Mouse (Mus musculus) brown adipose tissue, adult 24 weeks (tissue): ENCODE results near the gene Gna15. TPM values are rescaled to one million over a fixed set of nuclear protein-coding genes. Genes with fewer than 3 reads are reported as not detected.

Experiments used
- H3K27ac ChIP-seq: fragments of 200-500 bp; replicated peaks from 2 replicates; pipeline ENCODE4 v1.5.1; 2012; ENCODE audit warnings: low read depth, mild to moderate bottlenecking, low read length
- H3K4me1 ChIP-seq: fragments of 200-500 bp; 2 replicates; pipeline ENCODE4 v1.6.1; 2012; ENCODE audit warnings: low read length, mixed read lengths; ENCODE audit not compliant: control insufficient read depth, insufficient read depth, insufficient read length
- H3K4me3 ChIP-seq: fragments of 200-500 bp; 2 replicates; pipeline ENCODE4 v1.5.1; 2012; ENCODE audit warnings: low read depth, mild to moderate bottlenecking, low read length, moderate library complexity; ENCODE audit not compliant: insufficient read depth
- polyA plus RNA-seq: library from polyadenylated mRNA; stranded (reverse); fragments of >200 nt; gene quantifications from 2 replicates; pipeline ENCODE4 v1.2.4, GENCODE M21; 2012; ENCODE audit not compliant: missing spikeins, insufficient read depth, insufficient read length

Gene Gna15
- polyA plus RNA-seq, 1 experiment: not detected

GRCm38 (mm10) chr10:81463531-81463930 lies 60.5 kb downstream of the Gna15 start:
- Histone ChIP-seq H3K27ac (no peak overlapping the region), H3K4me1 (no peaks in the 10 kb centered on the region; the same call in 1 of the 2 replicates), H3K4me3 (no peak overlapping the region)

GRCm38 (mm10) chr10:81462917-81463316 lies 61.1 kb downstream of the Gna15 start:
- Histone ChIP-seq H3K27ac (no peak overlapping the region), H3K4me1 (no peaks in the 10 kb centered on the region; the same call in 1 of the 2 replicates), H3K4me3 (no peak overlapping the region)

- Histone ChIP-seq H3K4me1 (no peaks in the 10 kb centered on the region; the same call in 1 of the 2 replicates), H3K27ac (no peak overlapping the region), H3K4me3 (no peak overlapping the region)
Observed at GRCm38 (mm10) chr10:81462415-81462804, 61.6 kb downstream of the Gna15 start.

- H3K4me3 ChIP-seq: no peak overlapping the region
- H3K4me1 ChIP-seq: no peaks in the 10 kb centered on the region; the same call in 1 of the 2 replicates
- no peak overlapping the region for H3K27ac ChIP-seq
Observed at GRCm38 (mm10) chr10:81461673-81462414, 62.2 kb downstream of the Gna15 start.

- no peak overlapping the region for H3K27ac ChIP-seq
- no peak overlapping the region for H3K4me3 ChIP-seq
- H3K4me1 ChIP-seq: no peaks in the 10 kb centered on the region; the same call in 1 of the 2 replicates
Observed at GRCm38 (mm10) chr10:81460951-81461350, 63.1 kb downstream of the Gna15 start.

- no peak overlapping the region for H3K4me3 ChIP-seq
- no peak overlapping the region for H3K27ac ChIP-seq
- H3K4me1 ChIP-seq: no peaks in the 10 kb centered on the region; the same call in 1 of the 2 replicates
Observed at GRCm38 (mm10) chr10:81460471-81460870, 63.6 kb downstream of the Gna15 start.

- H3K27ac ChIP-seq: no peak overlapping the region
- H3K4me1 ChIP-seq: no peaks in the 10 kb centered on the region; the same call in 1 of the 2 replicates
- no peak overlapping the region for H3K4me3 ChIP-seq
Observed at GRCm38 (mm10) chr10:81459399-81459798, 64.6 kb downstream of the Gna15 start.

- H3K27ac ChIP-seq: no peak overlapping the region
- no peak overlapping the region for H3K4me3 ChIP-seq
- H3K4me1 ChIP-seq: no peaks in the 10 kb centered on the region
Observed at GRCm38 (mm10) chr10:81458267-81458666, 65.8 kb downstream of the Gna15 start.

GRCm38 (mm10) chr10:81457624-81458023 lies 66.4 kb downstream of the Gna15 start:
- H3K4me1 ChIP-seq: no peaks in the 10 kb centered on the region
- H3K27ac ChIP-seq: no peak overlapping the region
- no peak overlapping the region for H3K4me3 ChIP-seq

- H3K4me3 ChIP-seq: no peak overlapping the region
- no peaks in the 10 kb centered on the region for H3K4me1 ChIP-seq
Observed at GRCm38 (mm10) chr10:81456983-81457563, 67.0 kb downstream of the Gna15 start.

GRCm38 (mm10) chr10:81455181-81455895 lies 68.7 kb downstream of the Gna15 start, which contains the start of gene Nfic:
Nfic (minus strand) TSS chr10:81455635.
- no peaks in the 10 kb centered on the region for H3K4me1 ChIP-seq
- no peak within 1 kb of the TSS for H3K4me3 ChIP-seq
- H3K27ac ChIP-seq: no peak within 1 kb of the TSS

More at GRCm38 (mm10) chr10:81456983-81457563, 67.0 kb downstream of the Gna15 start:
- no peak overlapping the region for H3K27ac ChIP-seq

- no peak overlapping the region for H3K27ac ChIP-seq
- H3K4me1 ChIP-seq: no peaks in the 10 kb centered on the region
- H3K4me3 ChIP-seq: no peak overlapping the region
Observed at GRCm38 (mm10) chr10:81454106-81454505, 69.9 kb downstream of the Gna15 start.

GRCm38 (mm10) chr10:81452947-81453288 lies 71.1 kb downstream of the Gna15 start:
- H3K4me3 ChIP-seq: no peak overlapping the region
- no peaks in the 10 kb centered on the region for H3K4me1 ChIP-seq
- H3K27ac ChIP-seq: no peak overlapping the region
